Mouse (Mus musculus): ENCODE results near the gene Nfasc.

The Nfasc gene

GRCm38 (mm10) chr1:132557901-132558631 lies 183.5 kb downstream of the Nfasc start:
- ATAC-seq (ENCODE audit: insufficient number of reproducible peaks, low FRiP score, low TSS enrichment): peak; percentile 54; the same call in 1 of the 2 replicates

DNA sequence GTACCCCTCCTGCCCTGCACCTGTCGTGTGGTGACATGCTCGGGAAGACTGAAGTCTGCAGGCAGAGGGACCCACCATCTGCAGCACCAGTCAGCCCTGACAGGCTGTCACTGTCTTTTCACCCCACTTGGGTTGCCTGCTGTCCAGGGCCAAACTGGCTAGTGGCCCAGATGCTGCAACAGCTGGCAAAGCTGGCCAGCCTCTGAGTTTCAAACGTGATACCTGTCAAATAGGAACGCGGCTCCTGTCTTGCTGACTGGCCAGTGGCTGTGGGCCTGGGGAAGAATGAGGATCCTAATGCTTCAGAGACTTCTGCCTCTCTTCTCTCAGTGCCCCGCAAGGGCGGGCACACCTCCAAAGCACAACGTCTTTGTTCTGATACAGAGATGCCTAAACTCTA lies 197.8 kb downstream of the Nfasc start:
- no peak for ATAC-seq (ENCODE audit: insufficient number of reproducible peaks, low FRiP score, low TSS enrichment)

GRCm38 (mm10) chr1:132542762-132543306 lies 198.8 kb downstream of the Nfasc start, which contains the start of gene Cntn2:
Cntn2 (minus strand) TSS chr1:132543256.
- peak; percentile 84 for ATAC-seq (ENCODE audit: insufficient number of reproducible peaks, low FRiP score, low TSS enrichment)

GRCm38 (mm10) chr1:132541824-132542599 lies 199.6 kb downstream of the Nfasc start:
- no peak for ATAC-seq (ENCODE audit: insufficient number of reproducible peaks, low FRiP score, low TSS enrichment)

GRCm38 (mm10) chr1:132541171-132541823 lies 200.3 kb downstream of the Nfasc start:
- ATAC-seq (ENCODE audit: insufficient number of reproducible peaks, low FRiP score, low TSS enrichment): no peak

DNA sequence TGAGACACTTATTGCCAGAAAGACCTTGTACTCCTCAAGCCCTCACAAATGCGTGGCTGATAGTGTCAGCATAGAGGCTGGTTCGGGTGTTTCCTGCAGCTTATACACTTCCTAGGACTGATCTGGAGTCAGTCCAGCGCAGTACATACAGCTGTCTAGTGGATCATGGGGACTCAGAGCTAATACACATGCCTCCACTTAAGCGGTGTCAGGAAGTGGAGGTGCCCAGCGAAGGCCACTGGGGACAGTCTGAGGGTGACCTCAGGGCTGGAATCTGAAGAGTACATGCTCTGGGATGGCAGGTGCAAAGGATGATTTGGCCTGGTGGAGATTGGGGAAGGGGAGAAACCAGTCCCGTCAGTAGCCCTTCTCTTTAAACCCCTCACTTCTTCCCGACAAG lies 200.9 kb downstream of the Nfasc start:
- ATAC-seq (ENCODE audit: insufficient number of reproducible peaks, low FRiP score, low TSS enrichment): no peak

DNA sequence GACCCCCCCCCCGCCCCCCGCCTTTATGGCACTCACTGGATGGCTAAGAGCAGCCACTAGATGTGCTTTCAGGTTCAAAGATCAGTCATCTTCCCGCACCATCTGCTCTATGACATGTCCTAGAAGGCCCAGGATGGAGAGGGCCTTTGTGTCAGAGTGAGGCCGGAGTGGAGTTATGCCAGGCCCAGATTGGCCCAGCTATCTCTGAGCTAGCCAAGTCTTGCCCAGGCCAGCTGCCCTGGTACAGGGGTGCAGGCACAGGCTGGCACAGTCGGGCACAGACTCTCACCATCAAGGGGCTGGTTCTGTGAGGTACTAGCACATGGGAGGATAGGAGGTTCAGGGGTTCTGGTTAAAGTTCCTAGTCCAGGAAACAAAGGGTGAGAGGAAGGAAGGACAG lies 203.9 kb downstream of the Nfasc start:
- ATAC-seq (ENCODE audit: insufficient number of reproducible peaks, low FRiP score, low TSS enrichment): peak; percentile 74

GRCm38 (mm10) chr1:132536416-132536815 lies 205.2 kb downstream of the Nfasc start:
- no peak for ATAC-seq (ENCODE audit: insufficient number of reproducible peaks, low FRiP score, low TSS enrichment)

DNA sequence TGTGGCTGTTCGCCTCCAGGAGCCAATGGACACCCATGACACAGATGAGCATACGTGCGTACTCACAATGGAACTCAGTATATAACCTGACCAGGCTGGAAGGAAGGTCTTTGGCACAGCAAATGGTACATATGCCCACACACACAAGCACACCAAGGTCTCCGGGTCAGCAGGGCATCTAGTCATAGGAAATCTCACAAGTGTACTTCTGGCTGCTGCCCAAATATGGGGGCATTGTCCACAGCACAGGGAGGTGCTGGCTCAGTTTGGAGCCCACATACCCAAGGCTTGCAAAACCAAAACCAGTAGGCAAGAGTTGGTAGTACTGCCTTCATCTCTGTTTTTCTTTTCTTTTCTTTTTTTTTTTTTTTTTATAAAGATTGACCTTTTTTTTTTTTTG lies 206.1 kb downstream of the Nfasc start:
- no peak for ATAC-seq (ENCODE audit: insufficient number of reproducible peaks, low FRiP score, low TSS enrichment)

DNA sequence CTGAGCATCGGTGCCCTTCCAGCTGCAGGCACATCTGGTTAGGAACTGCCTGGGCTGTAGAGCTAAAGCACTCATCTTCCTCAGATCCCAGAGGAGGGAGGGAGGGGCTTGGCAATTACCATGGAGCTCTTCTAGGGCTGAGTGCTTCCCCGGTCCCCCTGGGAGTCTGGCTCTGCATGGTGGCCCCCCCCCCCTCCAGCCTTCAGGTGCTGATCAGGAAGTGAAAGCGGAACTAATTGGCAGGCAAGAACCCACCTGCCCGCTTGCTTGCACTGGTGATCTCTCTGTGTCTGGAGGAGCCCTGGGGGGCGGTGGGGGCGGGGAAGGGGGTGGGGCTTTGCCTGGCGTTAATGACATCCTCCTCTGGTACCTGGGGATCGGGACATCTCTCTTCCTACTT lies 207.8 kb downstream of the Nfasc start:
- ATAC-seq (ENCODE audit: insufficient number of reproducible peaks, low FRiP score, low TSS enrichment): no peak

GRCm38 (mm10) chr1:132532521-132532920 lies 209.1 kb downstream of the Nfasc start:
- ATAC-seq (ENCODE audit: insufficient number of reproducible peaks, low FRiP score, low TSS enrichment): no peak

- no peak for ATAC-seq (ENCODE audit: insufficient number of reproducible peaks, low FRiP score, low TSS enrichment)
Measured at GRCm38 (mm10) chr1:132530631-132531191, 210.9 kb downstream of the Nfasc start.

DNA sequence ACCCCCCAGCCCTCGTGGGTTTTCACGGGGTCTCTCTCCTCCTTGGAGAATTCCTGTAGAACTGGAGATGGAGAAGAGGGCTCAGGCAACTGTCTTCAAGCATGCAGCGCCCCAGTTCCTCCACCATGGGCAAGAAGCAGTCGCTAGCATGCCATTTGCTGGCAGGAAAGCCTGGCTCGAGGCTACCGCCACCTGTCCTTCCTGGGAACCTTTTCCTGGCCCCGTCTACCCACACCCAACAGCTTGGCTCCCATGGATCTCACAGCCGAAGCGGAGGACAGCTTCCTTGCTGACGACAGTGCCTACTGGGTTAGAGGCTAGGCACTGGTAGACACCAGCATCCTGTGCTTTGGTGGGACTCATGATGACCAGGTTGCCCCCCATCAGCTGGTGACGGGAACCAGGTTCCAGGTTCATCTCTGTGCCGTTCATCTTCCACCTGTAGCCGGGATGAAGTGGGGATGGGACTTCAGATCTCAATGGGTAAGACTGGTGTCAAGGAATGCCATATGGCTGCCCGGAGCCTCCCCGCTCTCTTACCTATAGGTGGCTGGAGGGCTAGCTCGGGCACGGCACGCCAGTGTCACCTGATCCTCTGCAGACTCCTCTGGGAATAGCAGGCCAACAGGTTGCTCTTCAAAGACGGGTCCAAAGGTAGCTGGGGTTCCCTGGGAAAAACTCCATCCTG lies 212.8 kb downstream of the Nfasc start:
- peak; percentile 80 for ATAC-seq (ENCODE audit: insufficient number of reproducible peaks, low FRiP score, low TSS enrichment)

DNA sequence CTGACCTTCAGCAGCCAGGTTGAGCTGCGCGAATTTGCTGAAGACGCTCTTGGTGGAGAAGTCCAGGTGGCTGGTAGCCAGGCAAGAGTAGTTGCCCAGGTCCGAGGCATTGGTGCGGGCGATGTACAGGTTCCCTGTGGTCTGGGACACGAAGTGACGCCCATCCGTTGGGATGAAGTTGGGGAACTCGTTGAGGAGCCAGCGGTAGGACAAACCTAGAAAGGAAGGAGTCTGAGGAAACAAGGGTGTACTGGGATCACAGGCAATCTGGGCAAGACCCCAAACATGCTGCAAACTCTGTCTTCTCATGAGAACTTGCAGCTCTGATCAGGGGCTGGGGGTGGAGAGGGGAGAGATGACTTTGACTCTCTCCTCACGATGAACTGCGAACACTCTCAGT lies 213.5 kb downstream of the Nfasc start:
- no peak for ATAC-seq (ENCODE audit: insufficient number of reproducible peaks, low FRiP score, low TSS enrichment)

DNA sequence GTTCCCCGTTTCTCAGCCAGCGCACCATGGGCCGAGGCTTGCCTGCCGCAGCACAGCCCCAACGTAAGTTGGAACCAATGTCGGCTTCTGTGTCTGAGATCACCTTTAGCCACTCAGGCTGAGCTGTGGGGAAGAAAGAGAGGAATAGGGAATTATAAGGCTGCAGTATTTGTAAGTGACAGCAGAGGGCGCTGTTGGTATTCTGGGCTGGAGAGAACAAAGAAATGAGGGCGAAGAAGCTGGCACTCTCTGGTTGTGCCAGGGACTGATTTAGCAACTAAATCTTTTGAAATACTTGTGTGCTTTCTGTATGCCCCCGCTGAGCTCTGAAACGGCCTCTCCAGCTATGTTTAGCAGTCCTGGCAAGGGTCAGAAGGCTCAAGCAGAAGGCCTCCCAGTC lies 215.8 kb downstream of the Nfasc start:
- peak; percentile 42; the same call in 1 of the 2 replicates for ATAC-seq (ENCODE audit: insufficient number of reproducible peaks, low FRiP score, low TSS enrichment)

- no peak for ATAC-seq (ENCODE audit: insufficient number of reproducible peaks, low FRiP score, low TSS enrichment)
Measured at GRCm38 (mm10) chr1:132523920-132524319, 217.7 kb downstream of the Nfasc start.

DNA sequence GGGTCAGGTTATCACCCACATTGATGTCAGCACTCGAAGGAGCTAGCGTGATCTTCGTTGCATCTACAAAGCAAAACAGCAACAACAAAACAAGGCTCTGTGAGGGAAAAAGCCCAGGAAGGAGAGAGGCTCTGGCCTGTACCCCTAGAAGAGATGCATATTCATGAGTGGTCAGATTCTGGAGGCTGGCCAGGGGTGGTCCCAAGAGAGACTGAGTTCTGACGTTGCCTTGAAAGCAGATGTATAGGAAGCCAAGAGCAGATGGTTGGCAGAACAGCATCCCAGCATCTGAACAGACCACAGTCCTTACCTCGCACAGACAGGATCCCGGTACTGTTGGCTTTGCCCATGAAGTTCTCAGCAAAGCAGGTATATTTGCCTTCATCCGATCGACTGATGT lies 218.5 kb downstream of the Nfasc start:
- no peak for ATAC-seq (ENCODE audit: insufficient number of reproducible peaks, low FRiP score, low TSS enrichment)

- ATAC-seq (ENCODE audit: insufficient number of reproducible peaks, low FRiP score, low TSS enrichment): no peak
Measured at GRCm38 (mm10) chr1:132520764-132521163, 220.8 kb downstream of the Nfasc start.

DNA sequence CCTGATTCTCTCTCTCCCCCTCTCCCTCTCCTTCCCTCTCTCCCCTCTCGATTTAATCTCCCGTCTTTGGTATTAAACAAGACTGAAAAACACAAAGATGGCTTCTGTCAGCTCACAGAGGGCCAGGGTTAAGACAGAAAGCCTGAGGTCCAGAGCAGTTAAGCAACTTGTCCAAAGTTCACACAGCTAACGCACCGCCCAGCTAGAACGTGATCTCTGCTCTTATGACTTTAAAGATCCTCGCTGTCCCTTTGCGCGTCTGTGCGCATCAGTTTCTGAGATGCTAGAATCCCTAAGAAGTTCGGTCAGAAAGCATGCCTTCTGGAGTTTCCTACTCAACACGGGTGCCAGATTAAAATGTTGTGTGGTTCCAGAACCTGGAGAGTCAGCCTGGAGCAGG lies 221.9 kb downstream of the Nfasc start:
- ATAC-seq (ENCODE audit: insufficient number of reproducible peaks, low FRiP score, low TSS enrichment): no peak

GRCm38 (mm10) chr1:132518621-132519020 lies 223.0 kb downstream of the Nfasc start:
- peak; percentile 31; the same call in 1 of the 2 replicates for ATAC-seq (ENCODE audit: insufficient number of reproducible peaks, low FRiP score, low TSS enrichment)

Data from cerebellum, adult (tissue).